Mouse (Mus musculus): ENCODE measurements around the gene Trpm8. TPM values are rescaled to one million over a fixed set of nuclear protein-coding genes. Genes with fewer than 3 reads are reported as not detected.
A peak's percentile ranks its signal among the peaks of the same experiment; 100 is the strongest.

Gene Trpm8
- not detected for total RNA-seq (2021)
- long read RNA-seq, experiment 1 = 0 reads
- long read RNA-seq, experiment 2 = 0 reads

GRCm38 (mm10) chr1:88277098-88277817 lies at the start of gene Trpm8, which contains the start of gene Hjurp:
Gene Trpm8, plus strand, starts transcription at chr1:88277661.
Gene Hjurp, minus strand, starts transcription at chr1:88277633.
- DNase-seq = peak; percentile 100

GRCm38 (mm10) chr1:88228121-88228520 lies 49.3 kb upstream of the Trpm8 start:
- peak; percentile 19 for DNase-seq

GRCm38 (mm10) chr1:88229566-88229965 lies 47.9 kb upstream of the Trpm8 start:
- DNase-seq = no peak

- no peak for DNase-seq
Observed at GRCm38 (mm10) chr1:88229986-88230385, 47.5 kb upstream of the Trpm8 start.

- DNase-seq = no peak
Observed at GRCm38 (mm10) chr1:88230421-88230820, 47.0 kb upstream of the Trpm8 start.

- DNase-seq = no peak
Observed at GRCm38 (mm10) chr1:88230981-88231802, 46.3 kb upstream of the Trpm8 start.

- no peak for DNase-seq
Observed at GRCm38 (mm10) chr1:88231803-88232499, 45.5 kb upstream of the Trpm8 start.

- no peak for DNase-seq
Observed at GRCm38 (mm10) chr1:88232664-88233380, 44.6 kb upstream of the Trpm8 start.

- no peak for DNase-seq
Observed at GRCm38 (mm10) chr1:88233421-88234247, 43.8 kb upstream of the Trpm8 start.

GRCm38 (mm10) chr1:88234248-88234610 lies 43.2 kb upstream of the Trpm8 start:
- no peak for DNase-seq

- DNase-seq = no peak
Observed at GRCm38 (mm10) chr1:88234646-88235045, 42.8 kb upstream of the Trpm8 start.

- DNase-seq = no peak
Observed at GRCm38 (mm10) chr1:88235046-88235893, 42.2 kb upstream of the Trpm8 start.

- no peak for DNase-seq
Observed at GRCm38 (mm10) chr1:88235894-88236415, 41.5 kb upstream of the Trpm8 start.

- no peak for DNase-seq
Observed at GRCm38 (mm10) chr1:88237311-88237710, 40.1 kb upstream of the Trpm8 start.

- no peak for DNase-seq
Observed at GRCm38 (mm10) chr1:88238771-88239170, 38.7 kb upstream of the Trpm8 start.

- DNase-seq = no peak
Observed at GRCm38 (mm10) chr1:88240072-88240471, 37.4 kb upstream of the Trpm8 start.

GRCm38 (mm10) chr1:88240579-88240978 lies 36.9 kb upstream of the Trpm8 start:
- no peak for DNase-seq

GRCm38 (mm10) chr1:88243861-88244260 lies 33.6 kb upstream of the Trpm8 start:
- DNase-seq = no peak

GRCm38 (mm10) chr1:88245881-88246280 lies 31.6 kb upstream of the Trpm8 start:
- no peak for DNase-seq

GRCm38 (mm10) chr1:88246386-88246785 lies 31.1 kb upstream of the Trpm8 start:
- DNase-seq = no peak
